Mouse (Mus musculus): ENCODE data around the gene Cachd1. TPM values are rescaled to one million over a fixed set of nuclear protein-coding genes. Genes with fewer than 3 reads are reported as not detected.
A peak's percentile ranks its signal among the peaks of the same experiment; 100 is the strongest.

Gene Cachd1
- polyA plus RNA-seq, 1 experiment from 2014 or later: 11.9 TPM

DNA sequence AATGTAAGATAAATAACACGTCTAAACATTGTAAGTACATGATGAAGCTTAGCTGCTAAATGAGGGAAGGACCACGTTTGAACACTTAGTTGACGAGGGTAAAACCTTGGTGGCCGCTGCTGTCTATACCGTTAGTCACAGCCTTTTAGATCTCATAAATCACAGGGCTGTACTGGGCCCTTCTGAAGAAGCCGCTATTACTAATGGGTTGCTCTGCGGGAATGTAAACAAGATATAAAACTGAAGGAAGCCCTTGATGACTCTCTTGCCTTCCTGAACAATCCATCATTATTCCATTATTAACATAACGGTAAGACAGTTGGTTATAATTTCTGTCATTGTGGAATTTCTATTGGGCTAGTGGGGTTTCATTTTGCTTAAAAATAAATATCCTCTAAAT, 102.9 kb downstream of the Cachd1 start:
- ATAC-seq (ENCODE audit: low FRiP score): no peak
- Histone ChIP-seq H3K4me1 (no peaks in the 10 kb centered on the region), H3K27me3 (replicated peaks) (no peaks in the 10 kb centered on the region), H3K4me2 (no peak overlapping the region), H3K9me3 (replicated peaks) (no peaks in the 10 kb centered on the region), H3K36me3 (no peaks in the 10 kb centered on the region), H3K9ac (replicated peaks) (no peak overlapping the region), H3K4me3 (replicated peaks) (no peak overlapping the region), H3K27ac (replicated peaks) (no peak overlapping the region)
- WGBS: 23% methylated on average over 8 of the region's 8 CpGs

DNA sequence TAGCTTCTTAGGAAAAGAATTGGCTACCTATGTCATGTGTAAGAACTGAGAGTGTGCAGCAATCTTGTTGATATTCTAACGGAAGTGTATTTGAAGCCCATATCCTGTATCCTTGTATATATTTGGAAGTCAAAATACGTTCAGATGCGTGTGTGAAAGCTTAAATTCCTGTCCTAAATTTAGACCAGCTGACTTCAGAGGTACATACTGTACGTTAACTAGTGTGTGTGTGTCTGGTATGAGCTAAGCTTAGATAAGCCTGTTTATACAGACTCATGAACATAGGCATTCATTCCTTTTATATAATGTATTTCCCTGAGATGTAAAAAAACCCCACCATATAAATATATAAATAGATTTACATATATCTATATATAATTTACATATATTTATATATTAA, 103.6 kb downstream of the Cachd1 start:
- Histone ChIP-seq H3K36me3 (no peaks in the 10 kb centered on the region), H3K9me3 (replicated peaks) (no peaks in the 10 kb centered on the region), H3K4me3 (replicated peaks) (no peak overlapping the region), H3K4me2 (no peak overlapping the region), H3K27me3 (replicated peaks) (no peaks in the 10 kb centered on the region), H3K27ac (replicated peaks) (no peak overlapping the region), H3K9ac (replicated peaks) (no peak overlapping the region), H3K4me1 (no peaks in the 10 kb centered on the region)
- 85% methylated on average over 4 of the region's 4 CpGs for WGBS
- ATAC-seq (ENCODE audit: low FRiP score): no peak

DNA sequence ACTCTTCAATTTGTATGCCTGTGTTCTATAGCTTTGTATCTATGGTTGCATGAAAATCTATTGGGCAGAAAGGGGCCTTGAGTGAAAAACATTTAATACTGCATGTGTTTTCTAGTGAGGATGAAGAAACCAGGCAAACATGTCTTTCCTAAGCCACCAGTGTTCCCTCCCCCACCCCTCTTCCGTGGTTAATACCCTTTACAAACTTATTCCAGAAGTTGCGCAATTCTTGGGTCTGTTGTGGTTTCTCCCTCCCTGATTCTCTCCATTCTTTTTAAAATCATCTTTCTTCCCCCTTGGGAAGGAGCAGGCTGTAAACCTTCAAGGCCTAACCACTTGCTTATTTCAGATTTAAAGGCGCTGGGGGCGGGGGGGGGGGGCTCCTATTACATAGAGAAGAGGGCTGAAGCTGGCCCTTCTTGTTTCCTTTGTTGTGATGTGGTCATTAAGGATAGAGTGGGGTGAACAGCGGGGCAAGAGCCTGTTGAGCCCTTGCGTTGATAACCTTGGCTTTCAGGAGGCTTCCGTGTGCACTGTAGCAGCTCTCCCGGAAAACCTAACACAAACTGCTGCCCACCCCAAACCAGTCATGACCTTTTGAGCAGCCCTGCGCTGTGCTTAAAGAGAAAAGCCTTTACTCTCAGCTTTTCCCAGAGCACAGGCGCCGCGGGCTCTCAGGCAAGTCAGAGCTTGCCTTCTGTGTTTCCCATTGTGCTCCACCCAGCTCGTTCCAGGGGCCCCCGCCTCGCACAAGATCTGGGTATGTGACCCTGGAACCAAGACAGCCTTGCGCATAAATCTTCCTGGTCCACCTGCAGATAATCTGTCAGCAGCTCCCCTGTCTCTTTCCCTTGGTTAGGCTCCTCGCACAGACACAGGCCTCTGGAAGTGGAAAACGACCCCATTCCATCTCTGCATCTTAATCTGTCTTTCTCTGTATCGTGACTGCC, 109.6 kb downstream of the Cachd1 start:
- Histone ChIP-seq H3K4me2 (peak overlapping the region; percentile 16), H3K36me3 (no peaks in the 10 kb centered on the region), H3K4me1 (peaks cover 35% of the 10 kb centered on the region), H3K27ac (replicated peaks) (peak overlapping the region; percentile 66), H3K9me3 (replicated peaks) (no peaks in the 10 kb centered on the region), H3K4me3 (replicated peaks) (no peak overlapping the region), H3K9ac (replicated peaks) (no peak overlapping the region), H3K27me3 (replicated peaks) (no peaks in the 10 kb centered on the region)
- peak; percentile 51; the same call in 1 of the 2 replicates for ATAC-seq (ENCODE audit: low FRiP score)
- 10% methylated on average over 19 of the region's 19 CpGs for WGBS

DNA sequence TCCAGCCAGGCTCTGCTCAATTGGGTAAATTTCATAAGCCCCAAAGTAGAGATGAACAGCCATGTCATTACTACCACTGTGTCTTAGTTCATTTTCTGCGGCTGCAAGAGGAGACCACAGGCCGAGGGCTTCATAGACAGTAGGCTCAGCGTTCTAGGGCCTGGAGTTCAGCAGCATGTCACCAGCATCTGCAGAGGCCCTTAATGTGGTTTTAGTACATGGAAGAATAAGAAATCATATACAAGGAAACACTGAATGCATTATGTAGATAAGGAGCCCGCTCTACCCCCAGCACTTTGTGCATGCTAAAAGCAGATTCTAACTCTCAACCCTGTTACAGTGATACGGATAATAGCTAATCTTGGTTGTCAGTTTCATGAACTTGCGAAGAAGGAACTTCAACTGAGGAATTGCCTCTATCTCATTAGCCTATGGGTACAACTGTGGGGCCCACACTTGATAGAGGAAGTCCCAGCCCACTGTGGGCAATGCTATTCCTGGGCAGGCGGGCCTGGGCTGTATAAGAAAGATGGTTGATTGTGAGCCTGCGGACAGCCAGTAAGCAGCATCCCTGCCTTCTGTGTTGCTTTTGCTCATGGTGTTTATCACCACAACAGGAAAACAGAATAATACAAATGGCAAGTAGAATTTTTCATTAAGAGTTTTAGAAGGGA, 110.4 kb downstream of the Cachd1 start:
- H3K27me3 ChIP-seq (replicated peaks): no peaks in the 10 kb centered on the region
- no peak overlapping the region for H3K9ac ChIP-seq (replicated peaks)
- peak overlapping the region; percentile 66 for H3K27ac ChIP-seq (replicated peaks)
- H3K36me3 ChIP-seq: no peaks in the 10 kb centered on the region
- H3K9me3 ChIP-seq (replicated peaks): no peaks in the 10 kb centered on the region
- 60% methylated on average over 8 of the region's 8 CpGs for WGBS
- peaks cover 35% of the 10 kb centered on the region for H3K4me1 ChIP-seq
- H3K4me3 ChIP-seq (replicated peaks): no peak overlapping the region
- ATAC-seq (ENCODE audit: low FRiP score): 0 out of 2 replicates have a peak, but pooled peaks have one; percentile 21
- H3K4me2 ChIP-seq: peak overlapping the region; percentile 16

DNA sequence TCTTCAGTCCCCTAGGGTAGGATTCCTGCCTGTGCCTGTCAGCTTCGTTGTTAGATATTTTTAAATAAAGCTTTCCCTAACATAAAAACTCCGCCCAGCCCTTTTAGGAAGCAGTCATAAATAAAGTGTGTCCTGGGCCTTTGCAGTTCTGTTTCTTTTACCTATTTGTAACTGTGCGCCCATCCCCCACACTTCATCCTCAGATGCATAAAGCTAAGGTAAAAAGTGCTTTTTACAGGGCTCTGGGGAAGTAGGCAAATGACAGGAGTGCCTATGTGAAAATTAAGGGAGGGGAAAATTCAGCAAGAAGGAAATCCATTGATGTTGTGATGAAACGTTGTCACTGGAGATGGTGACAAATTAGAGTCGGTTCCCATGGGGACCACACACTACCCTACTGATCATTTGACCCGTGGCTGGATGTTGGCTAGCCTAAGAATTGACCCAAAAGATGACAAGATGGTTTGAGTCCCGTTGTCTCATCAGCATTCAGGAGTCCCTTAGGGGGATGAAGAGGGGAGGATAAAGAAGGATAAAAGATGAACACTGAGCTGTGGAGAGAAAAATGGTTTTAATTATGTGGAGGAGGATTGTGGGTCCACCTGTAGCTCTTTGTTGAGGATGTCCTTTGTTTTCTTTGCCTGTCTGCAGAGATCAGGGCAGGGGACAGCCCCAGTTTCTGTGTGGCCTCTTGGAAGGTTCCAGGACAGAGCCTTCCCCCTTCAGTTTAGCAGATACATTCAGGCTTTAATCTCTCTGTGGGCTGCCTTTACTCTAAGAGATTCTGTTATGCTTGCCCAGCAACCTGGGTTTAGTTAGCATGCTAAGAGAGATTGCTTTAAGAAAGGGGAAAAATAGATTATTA, 113.9 kb downstream of the Cachd1 start:
- no peaks in the 10 kb centered on the region for H3K9me3 ChIP-seq (replicated peaks)
- ATAC-seq (ENCODE audit: low FRiP score): no peak
- H3K9ac ChIP-seq (replicated peaks): no peak overlapping the region
- no peaks in the 10 kb centered on the region for H3K36me3 ChIP-seq
- peaks cover 35% of the 10 kb centered on the region for H3K4me1 ChIP-seq
- 14% methylated on average over 7 of the region's 7 CpGs for WGBS
- no peak overlapping the region for H3K4me3 ChIP-seq (replicated peaks)
- H3K4me2 ChIP-seq: no peak overlapping the region
- H3K27me3 ChIP-seq (replicated peaks): no peaks in the 10 kb centered on the region
- no peak overlapping the region for H3K27ac ChIP-seq (replicated peaks)

DNA sequence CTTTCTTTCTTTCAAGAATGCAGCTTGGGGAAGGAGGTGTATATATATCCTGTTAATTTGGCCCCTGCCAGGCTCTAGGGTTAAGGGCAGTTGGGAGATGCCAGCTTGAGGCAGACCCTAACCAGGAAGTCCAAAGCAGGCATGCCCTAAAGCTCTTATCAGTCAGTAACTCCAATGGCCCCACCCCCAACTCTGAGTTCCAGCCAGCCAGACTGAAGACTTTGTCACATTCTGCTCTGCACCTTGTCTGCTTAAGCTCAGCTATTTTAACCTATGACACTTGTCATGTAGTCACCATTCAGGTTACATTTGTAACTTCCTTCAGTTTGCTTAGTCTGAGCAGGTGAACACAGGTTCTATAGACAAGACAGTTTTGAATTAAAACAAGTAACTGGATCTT, 117.3 kb downstream of the Cachd1 start:
- H3K36me3 ChIP-seq: no peaks in the 10 kb centered on the region
- no peak overlapping the region for H3K4me2 ChIP-seq
- no peak overlapping the region for H3K4me3 ChIP-seq (replicated peaks)
- H3K4me1 ChIP-seq: peaks cover 24% of the 10 kb centered on the region
- H3K9ac ChIP-seq (replicated peaks): no peak overlapping the region
- no peaks in the 10 kb centered on the region for H3K27me3 ChIP-seq (replicated peaks)
- H3K27ac ChIP-seq (replicated peaks): no peak overlapping the region
- no peak for ATAC-seq (ENCODE audit: low FRiP score)
- no peaks in the 10 kb centered on the region for H3K9me3 ChIP-seq (replicated peaks)

DNA sequence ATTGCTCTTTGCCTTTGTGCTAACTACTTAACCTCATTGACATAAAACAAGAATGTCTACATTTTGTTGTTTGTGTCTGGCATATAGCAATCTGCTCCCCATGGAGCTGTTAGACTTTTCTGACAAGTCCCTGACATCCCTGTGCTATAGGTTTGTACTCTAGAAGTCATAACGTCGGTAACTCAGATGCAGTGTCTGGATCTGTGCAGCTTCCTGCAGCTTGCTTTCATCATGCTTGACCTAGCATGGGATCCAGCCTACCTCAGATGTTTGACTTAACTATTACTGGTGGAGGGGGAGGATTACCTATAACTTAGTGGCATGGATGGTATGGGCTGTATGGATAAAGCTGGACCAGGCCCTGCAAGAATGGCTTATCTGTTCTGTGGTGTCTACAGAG, 117.7 kb downstream of the Cachd1 start:
- no peak overlapping the region for H3K4me2 ChIP-seq
- H3K9ac ChIP-seq (replicated peaks): no peak overlapping the region
- H3K4me3 ChIP-seq (replicated peaks): no peak overlapping the region
- H3K9me3 ChIP-seq (replicated peaks): no peaks in the 10 kb centered on the region
- H3K36me3 ChIP-seq: no peaks in the 10 kb centered on the region
- WGBS: 82% methylated on average over 2 of the region's 2 CpGs
- peaks cover 24% of the 10 kb centered on the region for H3K4me1 ChIP-seq
- no peak for ATAC-seq (ENCODE audit: low FRiP score)
- no peak overlapping the region for H3K27ac ChIP-seq (replicated peaks)
- H3K27me3 ChIP-seq (replicated peaks): no peaks in the 10 kb centered on the region

DNA sequence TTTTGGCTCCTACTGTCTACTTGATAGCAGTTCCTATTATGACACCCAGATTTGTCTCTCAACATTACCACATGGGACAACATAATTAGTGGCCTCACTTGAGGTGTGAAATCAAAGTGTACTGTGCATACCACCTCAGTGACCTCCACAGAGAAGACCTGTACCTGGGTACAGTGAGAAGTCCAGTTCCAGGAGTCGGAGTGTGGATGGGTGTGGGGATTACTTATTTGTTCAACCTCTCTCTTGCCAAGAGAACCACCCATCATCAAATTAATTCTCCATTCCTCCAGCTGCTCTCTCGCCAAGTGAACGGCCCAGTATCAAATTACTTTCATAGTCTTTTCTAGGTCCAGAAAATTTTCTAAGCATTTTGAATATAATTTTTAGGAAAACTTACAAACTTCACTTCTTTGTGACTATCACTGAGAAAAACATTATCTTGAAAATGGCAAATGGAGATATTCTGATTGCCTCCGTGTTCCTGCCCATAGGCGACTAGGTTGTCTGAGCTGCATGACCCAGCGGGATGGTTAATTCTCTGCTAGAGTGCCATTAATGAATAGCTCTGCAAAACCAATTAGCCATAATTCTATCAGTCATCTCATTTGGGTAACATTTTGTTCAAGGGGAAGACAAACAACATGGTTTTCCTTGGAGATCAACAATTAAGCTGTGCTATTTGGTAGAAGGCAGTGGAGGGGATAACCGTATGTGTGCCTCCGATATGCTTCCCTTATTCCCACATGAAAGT, 120.0 kb downstream of the Cachd1 start:
- no peak overlapping the region for H3K27ac ChIP-seq (replicated peaks)
- peaks cover 10% of the 10 kb centered on the region for H3K4me1 ChIP-seq
- no peaks in the 10 kb centered on the region for H3K36me3 ChIP-seq
- H3K27me3 ChIP-seq (replicated peaks): no peaks in the 10 kb centered on the region
- H3K4me2 ChIP-seq: no peak overlapping the region
- H3K4me3 ChIP-seq (replicated peaks): no peak overlapping the region
- no peaks in the 10 kb centered on the region for H3K9me3 ChIP-seq (replicated peaks)
- WGBS: 39% methylated on average over 8 of the region's 8 CpGs
- no peak overlapping the region for H3K9ac ChIP-seq (replicated peaks)
- no peak for ATAC-seq (ENCODE audit: low FRiP score)

DNA sequence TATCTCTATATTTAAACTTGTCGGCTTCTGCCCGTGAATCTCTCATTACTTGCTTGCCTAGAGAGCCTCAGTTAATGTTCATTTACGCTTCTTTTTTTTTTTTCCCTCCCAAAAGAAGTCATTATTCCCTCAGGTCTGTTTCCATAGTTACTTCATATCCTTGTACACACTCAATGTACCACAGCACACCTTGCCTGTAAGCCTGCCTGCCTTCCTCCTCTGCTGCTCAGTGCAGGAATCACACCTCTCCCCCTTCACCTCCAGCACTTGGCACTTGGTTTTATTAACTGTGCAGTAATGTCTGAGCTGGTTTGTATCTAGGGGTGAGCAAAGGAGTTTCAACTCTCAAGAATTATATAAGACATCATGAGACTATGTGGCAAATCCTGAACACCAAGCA, 121.5 kb downstream of the Cachd1 start:
- Histone ChIP-seq H3K4me3 (replicated peaks) (no peak overlapping the region), H3K27ac (replicated peaks) (no peak overlapping the region), H3K27me3 (replicated peaks) (no peaks in the 10 kb centered on the region), H3K9ac (replicated peaks) (no peak overlapping the region), H3K4me1 (peaks cover 13% of the 10 kb centered on the region), H3K4me2 (no peak overlapping the region), H3K36me3 (no peaks in the 10 kb centered on the region), H3K9me3 (replicated peaks) (no peaks in the 10 kb centered on the region)
- ATAC-seq (ENCODE audit: low FRiP score): 0 out of 2 replicates have a peak, but pooled peaks have one; percentile 56
- 58% methylated on average over 3 of the region's 3 CpGs for WGBS

DNA sequence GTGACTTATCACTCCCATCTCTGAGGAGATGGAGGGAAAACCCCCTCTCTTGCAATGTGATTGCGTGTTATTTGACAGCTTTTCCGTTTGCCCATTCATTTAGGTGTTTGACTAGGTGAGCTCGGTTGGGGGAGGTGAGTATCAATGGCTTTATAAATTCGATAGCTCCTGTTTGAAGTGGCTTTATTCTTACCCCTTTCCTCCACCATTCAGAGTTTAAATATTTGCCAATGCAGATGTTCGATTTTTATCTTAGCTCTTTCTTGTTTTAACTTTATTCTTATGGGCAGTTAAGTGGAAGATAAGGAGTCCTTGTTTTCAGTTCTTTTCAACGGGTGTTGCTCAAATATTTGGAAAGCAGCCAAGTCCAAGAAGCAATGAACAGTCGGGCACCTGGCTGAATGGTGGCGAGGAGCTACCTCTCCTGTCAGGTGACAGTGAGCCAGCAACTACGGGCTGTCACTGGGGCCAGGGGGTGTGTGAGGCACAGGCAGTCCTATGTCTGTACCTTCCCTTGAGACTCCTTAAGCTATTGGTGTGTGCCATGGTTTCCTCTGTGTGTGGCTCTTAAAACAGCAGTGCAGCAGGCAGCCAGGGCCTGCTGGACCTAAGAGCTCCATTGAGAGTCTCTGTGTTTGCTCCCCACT, 133.3 kb downstream of the Cachd1 start:
- H3K27me3 ChIP-seq (replicated peaks): no peaks in the 10 kb centered on the region
- no peak overlapping the region for H3K9ac ChIP-seq (replicated peaks)
- 45% methylated on average over 9 of the region's 9 CpGs for WGBS
- ATAC-seq (ENCODE audit: low FRiP score): no peak; the same call in 1 of the 2 replicates
- H3K4me3 ChIP-seq (replicated peaks): no peak overlapping the region
- H3K4me1 ChIP-seq: peaks cover 38% of the 10 kb centered on the region
- peak overlapping the region; percentile 3; the same call in 1 of the 2 replicates for H3K27ac ChIP-seq (replicated peaks)
- no peak overlapping the region for H3K4me2 ChIP-seq
- H3K9me3 ChIP-seq (replicated peaks): no peaks in the 10 kb centered on the region
- no peaks in the 10 kb centered on the region for H3K36me3 ChIP-seq

All from neural tube, embryonic 15.5 days (tissue).